Mouse (Mus musculus) cerebellum, postnatal 10 days (tissue): ENCODE data around the gene Cpm.
A peak's percentile ranks its signal among the peaks of the same experiment; 100 is the strongest.
"Not testable (repeated sequence)": the region's sequence is repeated elsewhere in the genome, so short reads cannot be mapped to it uniquely, and the experiment has no call there.

Experiments used
- DNase-seq, 2 experiments: peaks; one replicate each; pipeline ENCODE4 v3.0.0; 2021; ENCODE audit warnings: mixed read lengths in 2 of 2

Cpm gene

DNA sequence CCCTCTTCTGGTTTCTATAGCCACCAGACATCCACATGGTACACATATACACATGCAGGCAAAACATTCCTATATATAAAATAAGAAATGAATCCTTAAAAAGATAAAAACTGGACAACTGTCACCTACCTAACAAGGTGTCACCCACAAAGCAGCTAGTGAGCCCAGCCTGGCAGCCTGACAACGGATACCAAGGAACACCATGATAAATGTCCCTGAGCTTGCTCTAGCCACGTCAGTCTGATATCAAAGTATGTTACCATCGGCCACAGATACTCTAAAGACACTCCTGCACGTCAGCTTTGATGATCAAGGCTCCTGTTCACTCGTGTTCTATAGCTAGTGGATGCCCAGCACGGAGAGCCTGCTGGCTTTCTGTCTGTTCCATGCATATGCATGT lies 77.1 kb downstream of the Cpm start:
- no peak for DNase-seq

DNA sequence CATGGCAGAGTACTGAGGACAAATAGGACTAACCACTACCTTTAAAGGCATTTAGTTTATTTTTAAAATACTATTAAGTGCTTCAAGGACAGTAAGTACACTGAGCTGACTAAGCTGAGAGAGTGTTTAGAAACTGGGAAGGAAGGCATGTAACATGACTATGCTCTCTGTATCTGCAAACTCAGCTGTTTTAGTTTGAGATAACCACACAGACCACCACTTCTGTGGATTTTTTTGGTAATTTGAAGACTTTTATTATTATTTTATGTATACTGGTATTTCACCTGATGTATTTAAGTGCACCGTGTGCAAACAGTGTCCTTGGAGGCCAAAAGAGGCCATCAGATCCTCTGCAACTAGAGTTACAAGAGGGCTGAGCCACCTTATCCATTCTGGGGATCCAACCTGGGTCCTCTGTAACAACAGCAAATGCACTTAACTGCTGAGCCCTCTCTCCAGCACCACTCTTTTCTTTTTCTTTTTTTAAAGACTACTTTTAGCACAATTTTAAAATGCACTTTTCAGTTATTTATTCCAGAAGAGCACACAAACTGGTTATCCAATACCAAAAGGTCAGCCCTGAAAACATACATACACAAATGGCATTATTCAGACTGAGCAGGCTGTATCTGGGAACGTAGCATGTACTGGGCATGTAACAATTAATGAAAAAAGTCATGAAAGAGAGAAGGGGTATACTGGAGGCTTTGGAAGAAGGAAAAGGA lies 78.0 kb downstream of the Cpm start:
- DNase-seq: no peak

DNA sequence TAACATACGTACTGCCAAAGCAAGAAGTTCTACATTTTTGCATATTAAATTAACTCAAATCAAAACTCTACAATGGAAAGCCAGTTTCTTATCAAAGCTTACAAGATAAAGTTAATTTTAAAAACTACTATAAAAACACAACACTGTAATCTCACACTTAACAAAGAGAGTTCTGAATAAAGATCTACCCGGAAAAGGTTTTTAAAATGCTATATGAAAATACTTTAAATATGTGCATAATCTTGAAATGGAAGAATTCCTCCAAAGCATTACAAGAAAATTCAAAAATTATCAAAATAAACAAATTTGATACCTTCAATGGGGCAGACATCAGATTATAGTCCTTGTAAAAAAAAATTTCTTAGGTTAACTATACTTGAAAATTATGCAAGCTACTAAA lies 79.1 kb downstream of the Cpm start:
- DNase-seq: no peak

GRCm38 (mm10) chr10:117708856-117709255 lies 79.6 kb downstream of the Cpm start:
- DNase-seq: no peak

- DNase-seq: peak in 1 of 2 experiments; percentile 10
Measured at GRCm38 (mm10) chr10:117709326-117709830, 80.1 kb downstream of the Cpm start.

GRCm38 (mm10) chr10:117709930-117710603 lies 80.8 kb downstream of the Cpm start:
- peak; percentile 90 to 92 for DNase-seq

DNA sequence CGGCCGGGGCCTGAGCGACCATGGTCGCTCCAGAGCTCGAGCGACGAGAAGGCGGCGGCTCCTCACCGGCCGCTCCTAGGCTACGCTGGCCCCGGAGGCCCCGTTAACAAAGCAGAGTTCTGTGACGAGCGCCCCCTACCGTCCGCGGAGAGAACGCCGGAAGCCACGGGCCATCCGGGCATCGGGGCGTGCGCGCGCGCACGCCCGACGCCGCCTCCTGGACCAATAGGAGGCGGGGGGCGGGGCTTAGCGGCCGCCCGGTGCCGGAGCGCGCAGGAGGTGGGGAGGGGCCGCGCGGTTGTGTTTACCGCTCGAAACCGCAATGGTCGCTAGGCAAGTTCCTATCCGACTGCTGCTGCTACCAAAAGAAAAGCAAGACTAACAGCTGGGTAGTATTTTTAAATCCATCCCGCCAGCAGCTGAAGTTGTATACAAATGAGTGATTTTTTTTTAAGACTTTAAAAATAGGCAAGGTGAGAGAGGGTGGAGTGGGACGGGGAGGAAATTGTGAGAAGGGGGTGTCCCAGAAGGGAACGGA lies 81.4 kb downstream of the Cpm start, which contains the start of gene Mdm2:
Gene Mdm2 (minus strand): TSS at position 155 of the 538 bp plus-strand sequence.
- peak; percentile 99 to 100 for DNase-seq

DNA sequence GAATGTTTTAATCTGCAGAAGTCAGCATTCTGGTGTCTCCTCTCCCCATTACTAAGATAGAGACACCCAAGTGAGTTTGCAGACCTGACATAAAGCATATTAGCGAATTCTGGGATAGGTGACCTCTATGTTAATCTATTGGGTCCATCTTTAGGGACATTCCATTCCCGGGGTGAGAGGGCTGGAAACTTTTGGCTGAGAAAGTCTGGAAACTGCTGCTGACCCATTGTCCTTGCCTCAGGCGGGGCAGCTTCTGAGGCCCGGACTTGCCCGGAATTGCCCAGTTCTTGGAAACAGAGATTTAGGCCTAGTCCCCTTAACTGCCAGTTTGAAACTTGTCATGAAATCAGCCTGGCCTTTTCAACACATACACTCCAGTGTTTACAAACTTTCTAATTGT lies 82.1 kb downstream of the Cpm start:
- peak; percentile 11 to 15 for DNase-seq

GRCm38 (mm10) chr10:117712191-117712754 lies 83.0 kb downstream of the Cpm start:
- DNase-seq: peak in 1 of 2 experiments; percentile 12

- DNase-seq: no peak
Measured at GRCm38 (mm10) chr10:117712871-117713270, 83.6 kb downstream of the Cpm start.

- no peak for DNase-seq
Measured at GRCm38 (mm10) chr10:117713466-117713865, 84.2 kb downstream of the Cpm start.

GRCm38 (mm10) chr10:117714048-117714545 lies 84.8 kb downstream of the Cpm start:
- DNase-seq: no peak

- no peak for DNase-seq
Measured at GRCm38 (mm10) chr10:117714928-117715500, 85.7 kb downstream of the Cpm start.

DNA sequence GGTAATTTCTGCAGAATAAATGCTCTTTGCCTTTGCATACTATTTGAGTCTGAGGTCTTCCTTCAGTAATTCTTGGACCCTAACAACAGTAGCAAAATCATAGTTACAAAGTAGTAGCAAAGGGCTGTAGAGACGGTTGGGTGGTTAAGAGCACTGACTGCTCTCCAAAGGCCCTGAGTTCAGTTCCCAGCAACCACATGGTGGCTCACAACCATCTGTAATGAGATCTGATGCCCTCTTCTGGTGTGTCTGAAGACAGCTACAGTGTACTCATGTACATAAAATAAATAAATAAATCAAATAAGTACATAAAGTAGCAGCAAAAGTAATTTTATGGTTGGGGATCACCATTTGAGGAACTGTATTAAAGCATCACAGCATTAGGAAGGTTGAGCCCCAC lies 86.4 kb downstream of the Cpm start:
- not testable (repeated sequence) for DNase-seq

DNA sequence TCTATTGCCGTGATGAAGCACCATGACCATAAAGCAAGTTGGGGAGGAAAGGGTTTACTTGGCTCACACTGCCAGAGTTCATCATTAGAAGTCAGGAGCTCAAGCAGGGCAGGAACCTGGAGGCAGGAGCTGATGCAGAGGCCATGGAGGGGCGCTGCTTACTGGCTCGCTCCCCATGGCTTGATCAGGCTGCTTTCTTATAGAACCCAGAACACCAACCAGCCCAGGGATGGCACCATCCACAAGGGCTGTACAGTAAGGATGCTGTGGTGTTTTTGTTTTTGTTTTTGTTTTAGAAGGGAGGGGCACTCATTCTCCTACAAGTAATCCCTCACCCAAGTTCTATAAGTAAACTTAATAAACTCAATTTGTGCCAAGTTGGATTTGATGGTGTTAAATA lies 87.4 kb downstream of the Cpm start:
- DNase-seq: no peak

DNA sequence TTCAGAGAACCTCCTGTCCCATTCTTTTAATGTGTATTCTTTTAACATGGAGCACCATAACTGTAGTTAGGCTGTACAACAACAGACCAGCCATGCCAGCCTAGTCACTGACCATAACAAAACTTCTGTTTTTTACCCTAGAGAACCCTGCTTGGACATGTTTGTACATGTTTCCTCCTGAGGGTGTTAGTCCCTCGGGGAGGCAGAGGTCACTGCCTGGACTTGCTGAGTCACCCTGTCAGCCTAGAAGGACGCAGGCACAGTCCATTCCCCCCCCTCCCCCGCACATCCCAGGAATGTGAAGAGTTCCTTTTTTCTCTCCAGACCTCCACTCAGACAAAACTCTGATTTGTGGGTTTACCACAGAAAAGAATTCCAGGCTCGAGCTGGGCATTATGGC lies 88.3 kb downstream of the Cpm start:
- DNase-seq: peak in 1 of 2 experiments; percentile 16

DNA sequence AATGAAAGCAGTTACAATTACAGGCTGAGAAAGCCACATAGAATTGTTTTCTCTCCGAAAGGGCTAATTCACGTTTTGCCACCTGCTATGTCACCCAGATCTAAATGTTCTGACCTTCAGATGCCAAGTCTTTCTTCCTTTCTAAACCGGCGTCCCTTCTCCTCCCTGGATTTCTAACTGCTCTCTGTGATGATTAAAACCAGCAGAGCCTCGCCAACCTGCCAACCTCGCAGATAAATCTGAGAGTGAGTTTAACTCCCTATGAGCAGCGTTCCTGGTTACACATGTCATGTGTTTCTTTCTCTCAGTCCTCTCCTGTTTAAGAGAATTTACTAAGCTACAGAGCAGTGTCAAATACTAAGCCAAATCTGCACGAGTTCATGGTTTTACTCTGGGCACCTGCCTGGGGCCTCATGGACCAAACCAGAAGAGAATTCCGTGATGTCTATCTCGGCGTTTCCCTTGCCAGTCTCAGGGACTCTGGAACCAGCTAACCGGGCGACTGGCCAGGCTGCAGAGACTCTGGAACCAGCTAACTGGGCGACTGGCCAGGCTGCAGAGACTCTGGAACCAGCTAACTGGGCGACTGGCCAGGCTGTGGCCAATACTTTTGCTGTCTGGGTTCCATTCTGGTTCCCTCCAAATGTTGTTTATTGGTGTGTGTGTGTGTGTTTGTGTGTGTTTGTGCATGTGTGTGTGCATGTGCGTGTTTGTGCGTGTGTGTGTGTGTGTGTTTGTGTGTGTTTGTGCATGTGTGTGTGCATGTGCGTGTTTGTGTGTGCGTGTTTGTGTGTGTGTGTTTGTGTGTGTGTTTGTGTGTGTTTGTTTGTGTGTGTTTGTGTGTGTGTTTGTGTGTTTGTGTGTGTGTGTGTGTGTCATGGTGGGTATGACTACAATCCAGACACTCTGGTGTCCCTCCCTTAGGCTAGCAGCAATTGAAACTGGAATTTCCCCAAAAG lies 89.1 kb downstream of the Cpm start:
- peak; percentile 67 for DNase-seq

GRCm38 (mm10) chr10:117724136-117724718 lies 94.9 kb downstream of the Cpm start:
- no peak for DNase-seq

- no peak for DNase-seq
Measured at GRCm38 (mm10) chr10:117724804-117725361, 95.6 kb downstream of the Cpm start.

GRCm38 (mm10) chr10:117725671-117726070 lies 96.4 kb downstream of the Cpm start:
- DNase-seq: no peak

DNA sequence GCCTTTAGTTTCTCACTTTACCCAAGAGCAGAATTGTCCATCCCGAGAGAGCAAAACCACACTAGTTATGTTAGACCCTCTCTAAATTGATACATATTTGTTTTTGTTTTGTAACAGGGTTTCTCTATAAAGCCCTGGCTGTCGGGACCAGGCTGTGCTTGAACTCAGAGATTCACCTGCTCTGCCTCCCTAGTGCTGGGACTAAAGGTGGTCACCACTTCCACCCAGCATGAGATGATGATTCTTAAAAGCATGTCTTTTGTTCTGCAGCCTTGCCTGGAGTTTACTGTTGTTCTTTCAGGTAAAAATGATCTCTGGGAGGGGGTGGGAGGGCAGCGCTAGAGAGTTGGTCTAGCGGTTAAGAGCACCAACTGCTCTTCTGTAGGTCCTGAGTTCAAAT lies 97.0 kb downstream of the Cpm start:
- no peak for DNase-seq
